Mouse (Mus musculus): Measurements from ENCODE around the gene Nr4a1. TPM values are rescaled to one million over a fixed set of nuclear protein-coding genes. Genes with fewer than 3 reads are reported as not detected.

Nr4a1 gene
- polyA plus RNA-seq, 1 experiment from 2014 or later = 5.0 TPM

DNA sequence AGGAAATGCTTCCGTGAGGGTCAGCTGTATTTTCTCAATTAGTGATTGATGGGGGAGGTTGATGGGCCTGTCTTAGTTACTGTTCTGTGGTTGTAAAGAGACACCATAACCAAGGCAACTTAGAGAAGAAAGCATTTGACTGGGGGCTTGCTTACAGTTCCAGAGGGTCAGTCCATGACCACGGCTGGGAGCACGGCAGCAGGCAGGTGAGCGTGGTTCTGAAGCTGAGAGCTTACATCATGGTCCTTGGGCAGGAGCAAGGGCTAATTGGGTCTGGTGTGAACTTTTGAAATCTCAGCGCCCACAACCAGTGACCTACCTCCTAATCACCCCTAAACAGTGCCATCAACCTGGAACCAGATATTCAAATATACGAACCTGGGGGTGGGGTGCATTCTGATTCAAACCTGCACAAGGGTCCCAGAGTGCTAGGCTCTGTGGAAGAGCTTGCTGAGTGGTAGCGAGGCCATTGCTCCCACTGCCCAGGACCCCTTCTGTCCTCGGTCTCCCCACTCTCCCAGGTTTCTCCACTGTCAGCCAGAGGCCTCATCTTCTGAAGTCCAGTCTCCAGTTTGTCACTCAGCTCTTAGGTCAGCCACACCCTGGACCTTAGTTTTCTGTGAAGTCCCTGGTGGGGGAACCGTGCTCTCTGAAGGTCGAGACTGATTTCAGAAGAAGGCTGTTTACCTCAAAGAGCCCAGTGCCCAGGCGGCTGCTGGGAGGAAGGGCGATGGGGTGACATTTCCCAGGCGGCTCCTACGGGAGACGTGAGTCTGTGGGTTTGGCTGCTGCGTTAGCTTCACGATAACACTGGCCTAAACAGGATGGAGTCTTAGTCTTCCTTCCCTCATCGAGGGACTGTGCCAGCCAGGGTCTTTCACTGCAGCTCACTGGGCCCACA is 63.1 kb downstream of the Nr4a1 start:
- no peaks in the 10 kb centered on the region for H3K9me3 ChIP-seq (ENCODE audit: control insufficient read depth, low read length)
- no peaks in the 10 kb centered on the region for H3K27me3 ChIP-seq (ENCODE audit: control insufficient read depth, insufficient read depth, low read length)
- no peak overlapping the region for H3K4me2 ChIP-seq (replicated peaks; ENCODE audit: low read depth, low read length)
- H3K4me1 ChIP-seq (ENCODE audit: control insufficient read depth, insufficient read depth, low read length) = peaks cover 14% of the 10 kb centered on the region
- ATAC-seq (ENCODE audit: low FRiP score, low TSS enrichment) = no peak
- no peak overlapping the region for H3K27ac ChIP-seq (ENCODE audit: low read depth, low read length)
- no peaks in the 10 kb centered on the region for H3K36me3 ChIP-seq (ENCODE audit: control insufficient read depth, insufficient read depth, low read length)
- no peak overlapping the region for H3K4me3 ChIP-seq (ENCODE audit: low read length)
- H3K9ac ChIP-seq (ENCODE audit: low read depth, low read length) = no peak overlapping the region
- 65% methylated on average over 18 of the region's 18 CpGs for WGBS

DNA sequence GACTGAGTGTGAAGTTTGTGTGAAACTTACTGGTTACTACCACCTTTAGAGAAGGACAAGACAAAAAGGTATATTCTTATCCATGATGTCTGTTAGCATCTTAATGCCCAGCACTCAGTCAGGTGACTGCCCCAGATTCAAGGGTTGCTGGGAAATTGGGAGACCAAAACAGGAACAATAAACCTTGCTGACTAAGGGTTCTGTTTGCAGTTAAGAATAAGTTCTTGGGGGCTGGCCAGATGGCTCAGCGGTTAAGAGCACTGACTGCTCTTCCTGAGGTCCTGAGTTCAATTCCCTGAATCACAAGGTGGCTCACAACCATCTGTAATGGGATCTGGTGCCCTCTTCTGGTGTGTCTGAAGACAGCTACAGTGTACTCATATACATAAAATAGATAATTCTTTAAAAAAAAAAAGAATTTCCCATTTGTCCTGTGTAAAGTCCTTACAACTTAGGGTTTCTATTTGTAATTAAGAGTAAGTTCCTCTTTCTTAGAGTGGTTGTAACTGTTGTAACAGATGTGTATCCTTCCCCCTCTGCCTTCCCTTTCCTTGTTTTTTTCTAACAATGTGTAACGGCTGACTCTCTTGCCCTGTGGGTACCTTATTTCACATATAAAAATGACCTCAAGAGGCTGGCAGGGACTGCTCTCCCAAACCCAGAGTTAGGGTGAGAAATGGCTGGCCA is 63.9 kb downstream of the Nr4a1 start:
- WGBS = 86% methylated on average over 2 of the region's 2 CpGs
- ATAC-seq (ENCODE audit: low FRiP score, low TSS enrichment) = no peak
- no peak overlapping the region for H3K4me2 ChIP-seq (replicated peaks; ENCODE audit: low read depth, low read length)
- H3K9ac ChIP-seq (ENCODE audit: low read depth, low read length) = no peak overlapping the region
- H3K27me3 ChIP-seq (ENCODE audit: control insufficient read depth, insufficient read depth, low read length) = no peaks in the 10 kb centered on the region
- H3K36me3 ChIP-seq (ENCODE audit: control insufficient read depth, insufficient read depth, low read length) = no peaks in the 10 kb centered on the region
- H3K4me1 ChIP-seq (ENCODE audit: control insufficient read depth, insufficient read depth, low read length) = peaks cover 14% of the 10 kb centered on the region
- H3K4me3 ChIP-seq (ENCODE audit: low read length) = no peak overlapping the region
- H3K27ac ChIP-seq (ENCODE audit: low read depth, low read length) = no peak overlapping the region
- H3K9me3 ChIP-seq (ENCODE audit: control insufficient read depth, low read length) = no peaks in the 10 kb centered on the region

DNA sequence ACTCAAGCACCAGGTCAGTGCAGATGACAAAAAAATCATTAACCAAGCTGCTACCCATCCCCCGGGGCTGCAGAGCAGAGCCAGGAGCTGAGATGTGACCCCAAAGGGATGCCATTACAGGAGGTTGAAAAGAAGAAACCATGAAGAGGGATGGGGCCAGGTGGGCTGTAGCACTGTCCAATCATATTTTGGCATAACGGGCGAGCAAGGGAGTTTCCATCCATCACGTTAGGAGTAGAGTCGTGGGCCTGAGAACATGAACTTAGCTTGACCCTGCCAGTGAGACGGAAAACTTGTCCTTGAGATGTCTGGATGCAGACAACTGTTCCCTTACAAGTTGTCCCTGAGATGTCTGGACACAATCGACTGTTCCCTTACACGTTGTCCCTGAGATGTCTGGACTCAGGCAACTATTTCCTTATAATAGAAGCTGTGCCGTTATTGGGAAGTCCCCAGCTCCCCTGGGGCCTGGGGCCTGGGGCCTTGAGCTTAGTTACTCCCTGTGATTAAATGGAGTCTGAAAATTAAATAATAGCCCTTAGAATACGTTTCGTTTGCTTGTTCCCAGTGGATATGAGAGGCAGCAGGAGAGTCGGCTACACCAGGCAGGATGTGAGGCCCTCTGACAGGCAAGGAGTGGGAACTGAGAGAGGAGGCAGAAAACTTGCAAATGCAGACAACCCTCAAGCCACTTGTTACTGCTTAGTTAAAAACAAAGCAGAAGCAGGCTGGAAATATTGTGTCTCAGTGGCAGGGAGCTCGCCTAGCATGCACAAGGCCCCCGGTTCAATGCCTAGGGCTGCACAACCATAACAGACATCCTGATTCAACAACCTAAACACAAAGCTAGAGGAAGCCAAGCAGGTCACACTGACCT is 65.1 kb downstream of the Nr4a1 start:
- H3K4me2 ChIP-seq (replicated peaks; ENCODE audit: low read depth, low read length) = no peak overlapping the region
- WGBS = 44% methylated on average over 14 of the region's 14 CpGs
- no peaks in the 10 kb centered on the region for H3K9me3 ChIP-seq (ENCODE audit: control insufficient read depth, low read length)
- H3K27ac ChIP-seq (ENCODE audit: low read depth, low read length) = no peak overlapping the region; the same call in 1 of the 2 replicates
- ATAC-seq (ENCODE audit: low FRiP score, low TSS enrichment) = no peak
- H3K36me3 ChIP-seq (ENCODE audit: control insufficient read depth, insufficient read depth, low read length) = no peaks in the 10 kb centered on the region
- no peak overlapping the region for H3K9ac ChIP-seq (ENCODE audit: low read depth, low read length)
- no peaks in the 10 kb centered on the region for H3K27me3 ChIP-seq (ENCODE audit: control insufficient read depth, insufficient read depth, low read length)
- peaks cover 14% of the 10 kb centered on the region for H3K4me1 ChIP-seq (ENCODE audit: control insufficient read depth, insufficient read depth, low read length)
- H3K4me3 ChIP-seq (ENCODE audit: low read length) = no peak overlapping the region

DNA sequence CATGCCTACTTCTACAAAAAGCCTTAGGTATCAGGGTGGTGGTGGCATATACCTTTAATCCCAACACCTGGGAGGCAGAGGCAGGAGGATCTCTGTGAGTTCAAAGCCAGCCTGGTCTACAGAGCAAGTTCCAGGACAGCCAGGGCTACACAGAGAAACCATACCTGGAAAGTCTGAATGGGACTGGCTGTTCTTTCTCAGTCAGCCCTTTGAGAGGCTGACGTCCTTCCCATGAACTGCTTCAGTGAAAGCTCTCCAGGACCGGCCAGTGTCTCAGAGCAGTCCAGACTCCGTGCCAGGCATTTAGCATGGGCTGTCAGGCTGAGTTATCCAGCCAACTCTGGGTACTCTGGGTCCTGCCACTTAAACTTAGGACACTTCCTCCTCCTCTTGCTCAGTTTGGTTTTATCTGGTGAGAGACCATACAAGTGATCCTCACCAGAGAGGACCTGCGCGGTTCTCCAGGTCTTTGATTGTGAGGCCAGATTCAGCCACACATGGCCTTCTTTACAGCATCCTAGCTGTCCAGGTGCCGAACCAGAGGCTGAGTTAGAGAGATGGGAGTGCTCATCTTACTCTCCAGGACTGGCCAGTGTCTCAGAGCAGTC is 66.0 kb downstream of the Nr4a1 start:
- Histone ChIP-seq H3K9me3 (ENCODE audit: control insufficient read depth, low read length) (no peaks in the 10 kb centered on the region), H3K9ac (ENCODE audit: low read depth, low read length) (no peak overlapping the region), H3K27ac (ENCODE audit: low read depth, low read length) (no peak overlapping the region; the same call in 1 of the 2 replicates), H3K4me1 (ENCODE audit: control insufficient read depth, insufficient read depth, low read length) (peaks cover 14% of the 10 kb centered on the region), H3K4me2 (replicated peaks; ENCODE audit: low read depth, low read length) (no peak overlapping the region), H3K4me3 (ENCODE audit: low read length) (no peak overlapping the region), H3K27me3 (ENCODE audit: control insufficient read depth, insufficient read depth, low read length) (no peaks in the 10 kb centered on the region), H3K36me3 (ENCODE audit: control insufficient read depth, insufficient read depth, low read length) (no peaks in the 10 kb centered on the region)
- WGBS = 82% methylated on average over 6 of the region's 6 CpGs
- no peak for ATAC-seq (ENCODE audit: low FRiP score, low TSS enrichment)

DNA sequence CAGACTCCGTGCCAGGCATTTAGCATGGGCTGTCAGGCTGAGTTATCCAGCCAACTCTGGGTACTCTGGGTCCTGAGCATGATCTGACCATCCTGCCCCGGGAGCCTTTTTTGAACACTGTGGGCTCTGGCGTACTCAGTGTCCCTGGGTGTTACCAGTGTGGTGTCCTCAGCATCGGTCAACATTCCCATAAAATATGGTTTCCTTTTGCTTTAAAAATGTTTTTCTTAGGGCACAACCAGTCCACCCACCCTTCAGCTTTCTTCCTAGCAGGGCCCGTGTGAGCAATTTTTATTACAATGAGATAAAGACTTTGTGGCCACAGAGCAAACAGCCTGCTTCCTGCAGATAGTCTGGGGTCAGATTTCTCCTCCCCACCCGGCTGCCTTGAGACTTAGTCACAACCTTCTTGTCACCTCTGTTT is 66.6 kb downstream of the Nr4a1 start:
- Histone ChIP-seq H3K4me3 (ENCODE audit: low read length) (no peak overlapping the region), H3K9me3 (ENCODE audit: control insufficient read depth, low read length) (no peaks in the 10 kb centered on the region), H3K9ac (ENCODE audit: low read depth, low read length) (no peak overlapping the region), H3K27ac (ENCODE audit: low read depth, low read length) (0 out of 2 replicates have a peak overlapping the region, but pooled peaks have one; percentile 9), H3K36me3 (ENCODE audit: control insufficient read depth, insufficient read depth, low read length) (no peaks in the 10 kb centered on the region), H3K4me1 (ENCODE audit: control insufficient read depth, insufficient read depth, low read length) (peaks cover 14% of the 10 kb centered on the region), H3K27me3 (ENCODE audit: control insufficient read depth, insufficient read depth, low read length) (no peaks in the 10 kb centered on the region), H3K4me2 (replicated peaks; ENCODE audit: low read depth, low read length) (no peak overlapping the region)
- ATAC-seq (ENCODE audit: low FRiP score, low TSS enrichment) = no peak
- 29% methylated on average over 6 of the region's 6 CpGs for WGBS

DNA sequence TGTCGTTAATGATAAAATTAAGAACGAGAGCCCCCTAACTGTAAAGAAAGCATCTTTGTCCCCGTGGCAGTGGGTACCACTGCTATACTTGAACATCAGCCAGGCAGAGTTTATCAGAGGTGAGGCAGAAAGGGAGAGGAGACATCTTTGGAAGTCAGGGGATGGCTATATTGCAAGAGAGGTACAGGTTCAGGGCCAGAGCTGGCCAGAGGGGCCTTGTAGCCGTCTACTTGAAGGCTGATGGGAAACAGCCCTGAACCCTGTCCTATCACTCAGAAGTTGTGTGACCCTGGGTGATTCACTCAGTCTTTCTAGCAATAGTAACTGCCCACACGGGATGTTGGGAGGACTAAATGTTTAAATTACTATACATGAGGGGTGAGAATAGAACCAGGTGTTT is 67.1 kb downstream of the Nr4a1 start:
- H3K27ac ChIP-seq (ENCODE audit: low read depth, low read length) = 0 out of 2 replicates have a peak overlapping the region, but pooled peaks have one; percentile 9
- no peaks in the 10 kb centered on the region for H3K27me3 ChIP-seq (ENCODE audit: control insufficient read depth, insufficient read depth, low read length)
- no peak for ATAC-seq (ENCODE audit: low FRiP score, low TSS enrichment)
- no peaks in the 10 kb centered on the region for H3K9me3 ChIP-seq (ENCODE audit: control insufficient read depth, low read length)
- H3K36me3 ChIP-seq (ENCODE audit: control insufficient read depth, insufficient read depth, low read length) = no peaks in the 10 kb centered on the region
- no peak overlapping the region for H3K9ac ChIP-seq (ENCODE audit: low read depth, low read length)
- H3K4me1 ChIP-seq (ENCODE audit: control insufficient read depth, insufficient read depth, low read length) = peaks cover 14% of the 10 kb centered on the region
- H3K4me2 ChIP-seq (replicated peaks; ENCODE audit: low read depth, low read length) = no peak overlapping the region
- WGBS = 39% methylated on average over 5 of the region's 5 CpGs
- H3K4me3 ChIP-seq (ENCODE audit: low read length) = no peak overlapping the region

DNA sequence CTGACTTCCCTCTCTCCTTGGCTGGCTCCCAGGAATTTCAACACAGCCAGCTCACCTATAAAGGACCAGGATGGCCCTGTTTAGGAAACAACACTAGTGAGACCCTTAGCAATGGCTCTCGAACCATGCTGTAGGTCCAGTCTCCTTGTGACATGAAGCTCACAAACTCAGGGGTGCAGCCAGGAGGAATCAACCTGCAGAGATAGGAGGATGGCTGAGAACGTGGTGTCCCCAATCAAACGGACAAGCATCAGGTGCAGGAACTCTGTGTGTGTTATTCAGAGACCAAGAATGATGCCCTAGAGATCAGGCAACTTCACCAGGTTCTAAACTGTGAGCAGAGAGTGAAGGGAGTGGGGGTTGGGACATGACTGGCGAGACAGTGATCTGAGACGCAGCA is 68.0 kb downstream of the Nr4a1 start:
- no peaks in the 10 kb centered on the region for H3K36me3 ChIP-seq (ENCODE audit: control insufficient read depth, insufficient read depth, low read length)
- no peak for ATAC-seq (ENCODE audit: low FRiP score, low TSS enrichment)
- no peak overlapping the region for H3K4me2 ChIP-seq (replicated peaks; ENCODE audit: low read depth, low read length)
- WGBS = 77% methylated on average over 5 of the region's 5 CpGs
- no peaks in the 10 kb centered on the region for H3K9me3 ChIP-seq (ENCODE audit: control insufficient read depth, low read length)
- no peak overlapping the region for H3K27ac ChIP-seq (ENCODE audit: low read depth, low read length)
- peaks cover 11% of the 10 kb centered on the region for H3K4me1 ChIP-seq (ENCODE audit: control insufficient read depth, insufficient read depth, low read length)
- H3K27me3 ChIP-seq (ENCODE audit: control insufficient read depth, insufficient read depth, low read length) = no peaks in the 10 kb centered on the region
- no peak overlapping the region for H3K4me3 ChIP-seq (ENCODE audit: low read length)
- no peak overlapping the region for H3K9ac ChIP-seq (ENCODE audit: low read depth, low read length)

DNA sequence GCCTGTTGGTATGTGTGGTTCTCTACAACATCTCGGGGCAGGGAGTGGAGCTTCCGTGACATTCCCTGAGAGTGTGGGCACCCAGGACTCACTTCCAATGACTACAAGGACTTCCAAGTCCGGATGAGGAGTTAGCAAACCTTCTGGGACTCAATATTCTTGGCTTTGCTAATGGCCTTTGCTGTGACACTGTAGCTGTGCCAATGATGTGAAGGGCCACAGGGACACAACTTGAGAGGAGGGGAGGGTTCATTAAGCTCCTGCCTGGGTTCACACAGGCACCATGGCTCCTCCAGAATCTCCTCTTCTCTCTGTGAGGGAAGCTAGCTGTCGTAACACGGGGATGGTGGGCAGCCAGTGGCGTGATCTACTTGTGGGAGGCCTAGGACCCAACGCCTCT is 68.6 kb downstream of the Nr4a1 start:
- H3K27me3 ChIP-seq (ENCODE audit: control insufficient read depth, insufficient read depth, low read length) = no peaks in the 10 kb centered on the region
- no peak overlapping the region for H3K4me2 ChIP-seq (replicated peaks; ENCODE audit: low read depth, low read length)
- no peaks in the 10 kb centered on the region for H3K36me3 ChIP-seq (ENCODE audit: control insufficient read depth, insufficient read depth, low read length)
- H3K9me3 ChIP-seq (ENCODE audit: control insufficient read depth, low read length) = no peaks in the 10 kb centered on the region
- ATAC-seq (ENCODE audit: low FRiP score, low TSS enrichment) = no peak
- WGBS = 93% methylated on average over 7 of the region's 7 CpGs
- no peak overlapping the region for H3K9ac ChIP-seq (ENCODE audit: low read depth, low read length)
- peaks cover 11% of the 10 kb centered on the region for H3K4me1 ChIP-seq (ENCODE audit: control insufficient read depth, insufficient read depth, low read length)
- no peak overlapping the region for H3K4me3 ChIP-seq (ENCODE audit: low read length)
- no peak overlapping the region for H3K27ac ChIP-seq (ENCODE audit: low read depth, low read length)

All from kidney, embryonic 14.5 days (tissue).